Mouse (Mus musculus) erythroblast, adult 5-6 weeks (primary cell): Measurements from ENCODE around the gene Aff3. TPM values are rescaled to one million over a fixed set of nuclear protein-coding genes. Genes with fewer than 3 reads are reported as not detected.

Experiments
- ATAC-seq: replicated peaks from 2 replicates; pipeline ENCODE4 v1.8.0; 2016; ENCODE audit warnings: moderate number of reproducible peaks, mild to moderate bottlenecking, moderate TSS enrichment, inconsistent platforms; ENCODE audit not compliant: poor library complexity, low FRiP score, severe bottlenecking
- total RNA-seq, 2 experiments: library from RNA; stranded (forward) in 1 of 2; stranded (reverse) in 1 of 2; fragments of 150-400 nt in 1 of 2; fragments of 200-764, 138-1000 nt in 1 of 2; gene quantifications; 2 replicates each; pipeline versions ENCODE4 v1.2.3 to v1.2.4; 2015 to 2017; ENCODE audit warnings: low replicate concordance in 2 of 2

Aff3 gene
- total RNA-seq, 2 experiments from 2014 or later: 2.0 to 15.0 TPM

- no peak for ATAC-seq
These were observed 249.2 kb downstream of the Aff3 start for GRCm38 (mm10) chr1:38415511-38415910.

GRCm38 (mm10) chr1:38411106-38411505 lies 253.6 kb downstream of the Aff3 start:
- no peak for ATAC-seq

- ATAC-seq: no peak
These were observed 254.3 kb downstream of the Aff3 start for GRCm38 (mm10) chr1:38410457-38410856.

- ATAC-seq: no peak
These were observed 256.5 kb downstream of the Aff3 start for GRCm38 (mm10) chr1:38408241-38408640.

GRCm38 (mm10) chr1:38403781-38404180 lies 261.0 kb downstream of the Aff3 start:
- ATAC-seq: no peak

GRCm38 (mm10) chr1:38401856-38402255 lies 262.9 kb downstream of the Aff3 start:
- no peak for ATAC-seq

- ATAC-seq: no peak
These were observed 265.5 kb downstream of the Aff3 start for GRCm38 (mm10) chr1:38399269-38399668.

GRCm38 (mm10) chr1:38398566-38398965 lies 266.2 kb downstream of the Aff3 start:
- ATAC-seq: no peak

- ATAC-seq: no peak
These were observed 269.5 kb downstream of the Aff3 start for GRCm38 (mm10) chr1:38395194-38395681.

- no peak for ATAC-seq
These were observed 270.3 kb downstream of the Aff3 start for GRCm38 (mm10) chr1:38394493-38394892.

- ATAC-seq: no peak
These were observed 271.2 kb downstream of the Aff3 start for GRCm38 (mm10) chr1:38393516-38393915.

- ATAC-seq: 0 out of 2 replicates have a peak, but pooled peaks have one; percentile 41
These were observed 271.8 kb downstream of the Aff3 start for GRCm38 (mm10) chr1:38392928-38393327.

GRCm38 (mm10) chr1:38390886-38391249 lies 273.9 kb downstream of the Aff3 start:
- ATAC-seq: no peak

GRCm38 (mm10) chr1:38390235-38390885 lies 274.4 kb downstream of the Aff3 start:
- ATAC-seq: no peak

GRCm38 (mm10) chr1:38389576-38389975 lies 275.2 kb downstream of the Aff3 start:
- ATAC-seq: no peak

- ATAC-seq: no peak
These were observed 276.3 kb downstream of the Aff3 start for GRCm38 (mm10) chr1:38388466-38388865.

- ATAC-seq: no peak
These were observed 277.3 kb downstream of the Aff3 start for GRCm38 (mm10) chr1:38387438-38387837.

- ATAC-seq: no peak
These were observed 280.2 kb downstream of the Aff3 start for GRCm38 (mm10) chr1:38384457-38385121.

GRCm38 (mm10) chr1:38384010-38384409 lies 280.7 kb downstream of the Aff3 start:
- ATAC-seq: no peak

GRCm38 (mm10) chr1:38382683-38383082 lies 282.1 kb downstream of the Aff3 start:
- no peak for ATAC-seq

GRCm38 (mm10) chr1:38377930-38378329 lies 286.8 kb downstream of the Aff3 start:
- no peak for ATAC-seq
